Mouse (Mus musculus): Measurements from ENCODE around the gene Jade1.

Jade1 gene

GRCm38 (mm10) chr3:41574720-41575435 is 19.3 kb downstream of the Jade1 start:
- DNase-seq (ENCODE audit: low read depth in 2 of 2, low spot score in 2 of 2), result no peak

DNA sequence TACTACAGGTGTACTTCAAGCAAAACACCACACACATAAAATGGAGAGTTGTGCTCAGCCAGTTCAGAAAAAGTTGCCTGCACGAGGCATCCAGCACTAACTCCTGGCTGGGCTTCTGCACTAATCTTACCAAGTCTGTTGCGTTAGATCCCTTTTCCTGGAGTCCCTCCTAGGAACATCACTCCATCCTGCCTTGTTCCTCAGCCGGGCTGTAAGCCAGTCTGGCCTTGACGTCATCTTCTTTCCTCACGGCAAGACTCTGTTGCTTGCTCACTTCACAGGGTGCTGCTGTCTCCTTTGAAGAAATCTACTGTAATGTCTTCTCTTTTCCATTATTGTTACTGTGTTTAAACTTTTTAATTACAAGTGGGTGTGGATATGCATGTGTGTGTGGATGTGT is 20.4 kb downstream of the Jade1 start:
- DNase-seq (ENCODE audit: low read depth in 2 of 2, low spot score in 2 of 2), result no peak

DNA sequence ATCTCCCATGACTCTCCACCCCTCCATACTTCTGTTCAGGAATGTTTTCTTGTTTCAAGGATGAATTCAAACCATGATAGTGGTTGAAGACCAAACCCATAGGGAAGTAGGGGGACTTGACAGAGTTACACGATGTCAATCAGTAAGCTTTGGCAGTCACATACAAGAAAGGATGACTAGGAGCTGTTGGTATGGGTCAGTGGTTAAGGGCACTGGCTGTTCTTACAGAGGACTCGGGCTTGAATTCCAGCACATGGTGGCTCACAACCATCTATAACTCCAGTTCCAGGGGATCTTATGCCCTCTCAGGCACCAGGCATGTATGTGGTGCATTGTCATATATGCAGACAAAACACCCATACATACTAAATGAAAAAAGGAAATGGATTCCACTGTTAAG is 21.7 kb downstream of the Jade1 start:
- no peak for DNase-seq (ENCODE audit: low read depth in 2 of 2, low spot score in 2 of 2)

DNA sequence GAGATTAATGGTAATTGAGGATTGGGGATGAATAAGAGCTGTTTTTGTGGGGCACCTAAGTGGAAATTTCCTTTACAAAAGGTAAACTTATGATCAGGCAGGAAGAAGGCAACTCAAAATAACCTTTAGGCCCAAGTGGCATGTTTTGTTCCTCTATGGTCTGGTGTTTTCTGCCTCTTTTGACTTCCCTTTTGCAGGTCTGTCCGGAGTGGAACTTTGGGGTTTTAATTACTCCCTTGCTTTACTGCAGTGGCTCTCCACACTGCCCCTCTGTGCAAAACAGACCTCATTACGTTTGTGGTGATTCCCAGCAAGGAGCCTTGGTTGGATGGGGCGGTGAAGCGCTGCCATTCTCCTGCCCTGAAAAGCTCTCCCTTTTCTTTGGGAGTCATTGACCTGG is 24.3 kb downstream of the Jade1 start:
- DNase-seq (ENCODE audit: low read depth in 2 of 2, low spot score in 2 of 2), result no peak

DNA sequence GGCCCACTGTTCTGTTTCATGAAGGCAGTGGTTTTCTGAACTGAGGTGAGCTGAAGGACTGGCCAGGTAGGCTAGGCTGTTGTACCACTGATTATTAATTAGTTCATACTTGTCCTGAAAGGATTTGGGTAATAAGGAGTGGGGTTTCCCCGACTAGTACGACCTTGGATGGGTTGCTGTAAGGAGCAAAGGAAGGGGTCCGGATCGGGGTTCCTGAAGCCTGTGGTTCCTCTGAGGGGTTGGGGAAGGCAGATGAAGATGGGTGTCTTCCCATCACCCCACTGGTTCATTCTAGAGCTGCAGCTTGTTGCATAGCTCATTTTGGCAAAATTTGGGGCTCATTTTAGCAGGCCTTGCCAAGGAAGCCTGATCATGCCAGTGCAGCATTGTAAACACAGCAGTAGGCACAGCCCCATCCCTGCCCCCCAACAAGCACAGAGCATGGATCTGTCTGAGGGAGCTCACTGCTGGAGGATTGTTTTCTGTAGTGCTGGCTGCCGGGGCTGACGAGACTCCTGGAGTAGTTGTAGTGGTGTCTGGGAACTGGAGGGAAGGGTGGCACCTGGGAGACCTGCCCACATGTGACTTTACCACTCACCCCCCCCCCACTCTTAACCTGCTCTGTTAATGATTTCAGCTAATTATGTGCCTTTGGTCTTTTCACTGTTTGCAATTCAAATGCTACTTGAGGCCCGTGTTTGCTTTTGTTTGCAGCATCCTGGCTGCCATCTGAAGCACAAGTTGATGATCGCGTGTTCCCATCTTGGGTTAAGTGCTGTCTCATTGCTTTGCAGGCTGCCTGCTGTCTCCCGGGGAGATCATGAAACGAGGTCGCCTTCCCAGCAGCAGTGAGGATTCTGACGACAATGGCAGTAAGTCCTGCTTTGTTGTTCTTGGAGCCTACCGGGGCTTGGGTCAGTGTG is 25.1 kb downstream of the Jade1 start:
- DNase-seq (ENCODE audit: low read depth in 2 of 2, low spot score in 2 of 2), result no peak

DNA sequence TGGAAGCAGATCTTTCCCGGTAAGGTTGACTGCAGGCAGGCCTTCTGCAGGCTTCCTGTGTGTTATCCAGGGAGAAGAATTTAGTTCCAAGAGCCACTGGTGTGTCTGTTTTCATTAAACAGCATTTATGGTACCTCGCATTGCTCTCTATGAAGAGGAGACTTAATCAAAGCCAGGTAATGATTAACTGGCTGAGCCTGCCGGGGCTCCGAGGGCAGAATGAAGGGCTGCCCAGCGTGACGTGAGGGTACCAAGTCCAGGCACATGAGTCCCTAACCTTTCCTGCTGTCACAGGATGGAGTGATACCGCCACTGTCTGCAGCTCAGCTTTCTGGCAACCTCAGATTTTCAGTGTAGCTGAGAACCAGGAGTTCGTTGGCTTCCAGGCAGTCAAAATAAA is 25.9 kb downstream of the Jade1 start:
- no peak for DNase-seq (ENCODE audit: low read depth in 2 of 2, low spot score in 2 of 2)

DNA sequence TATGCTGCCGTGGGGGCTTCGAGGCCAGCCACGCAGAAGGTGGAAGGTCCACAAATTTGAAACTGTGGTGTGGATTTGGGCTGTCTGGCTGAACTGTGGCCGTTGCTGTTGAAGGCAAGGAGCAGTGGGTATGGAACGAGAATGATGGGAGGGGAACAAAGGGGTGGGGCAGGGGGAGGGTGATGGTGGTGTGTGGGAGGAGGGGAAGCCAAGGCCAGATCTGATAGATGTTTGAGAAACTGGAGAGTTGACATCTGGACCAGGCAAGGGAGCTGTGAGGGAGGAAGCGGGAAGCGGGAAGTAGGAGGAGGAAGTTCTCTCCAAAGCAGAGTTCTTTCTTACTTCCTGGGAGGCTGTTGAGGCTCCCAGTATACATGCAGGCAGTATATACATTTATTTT is 26.7 kb downstream of the Jade1 start:
- no peak for DNase-seq (ENCODE audit: low read depth in 2 of 2, low spot score in 2 of 2)

- DNase-seq (ENCODE audit: low read depth in 2 of 2, low spot score in 2 of 2), result no peak
These were observed 27.6 kb downstream of the Jade1 start for GRCm38 (mm10) chr3:41583092-41583491.

DNA sequence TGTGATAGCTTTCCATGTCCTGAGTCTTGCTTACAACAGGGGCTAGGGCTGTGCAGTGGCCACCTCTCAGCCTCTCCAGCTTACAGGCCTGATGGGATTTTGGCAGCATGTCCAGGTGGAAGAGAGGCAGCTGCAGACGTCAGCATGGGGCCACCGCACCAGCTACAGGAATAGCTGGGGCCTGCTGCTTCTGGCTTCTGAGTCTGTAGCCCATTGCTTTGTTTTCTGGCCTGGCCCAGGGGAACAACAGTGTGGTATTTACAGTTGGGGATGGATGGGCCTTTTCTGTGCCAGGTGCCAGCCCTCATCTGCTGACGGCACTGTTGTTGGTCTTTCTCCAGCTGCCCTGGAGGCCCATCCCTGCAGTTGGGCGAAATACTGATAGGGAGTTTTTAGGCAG is 28.1 kb downstream of the Jade1 start:
- no peak for DNase-seq (ENCODE audit: low read depth in 2 of 2, low spot score in 2 of 2)

DNA sequence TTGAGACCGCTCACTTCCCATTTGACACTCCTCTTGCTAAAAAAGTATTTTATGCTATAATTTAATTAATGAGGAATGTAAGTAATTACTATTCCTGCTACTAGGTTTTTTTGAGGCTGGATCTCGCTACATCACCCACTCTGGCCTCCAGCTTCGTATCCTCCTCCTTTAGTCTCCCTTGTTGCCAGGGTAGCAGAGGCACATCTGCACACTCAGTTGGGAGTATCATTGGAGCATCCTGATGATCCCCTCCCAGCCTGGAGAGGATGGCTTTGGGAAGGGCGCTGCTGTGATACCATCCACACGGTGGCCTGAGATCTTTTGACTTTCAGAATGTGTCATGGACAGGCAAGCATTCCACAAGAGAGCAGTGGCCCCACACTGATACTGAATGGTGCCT is 30.0 kb downstream of the Jade1 start:
- no peak for DNase-seq (ENCODE audit: low read depth in 2 of 2, low spot score in 2 of 2)

DNA sequence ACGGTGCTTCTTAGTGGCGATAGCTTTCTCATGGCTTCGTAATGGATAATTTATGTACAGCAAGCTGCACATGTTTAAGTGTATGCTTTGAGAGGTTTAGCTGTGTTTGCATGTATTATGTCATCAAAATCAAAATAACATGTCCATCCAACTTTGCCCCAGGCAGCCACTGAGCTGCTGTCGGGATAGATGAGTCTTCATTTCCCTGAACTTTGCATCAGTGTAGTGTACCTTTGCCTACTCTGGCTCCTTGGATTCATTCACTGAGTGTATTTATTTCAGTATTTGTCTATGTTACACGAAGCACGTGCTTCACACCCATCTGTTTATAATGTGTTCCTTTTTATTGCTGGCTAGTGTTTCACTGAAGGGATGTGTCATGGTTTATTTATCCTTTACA is 30.8 kb downstream of the Jade1 start:
- no peak for DNase-seq (ENCODE audit: low read depth in 2 of 2, low spot score in 2 of 2)

- no peak for DNase-seq (ENCODE audit: low read depth in 2 of 2, low spot score in 2 of 2)
These were observed 31.4 kb downstream of the Jade1 start for GRCm38 (mm10) chr3:41586917-41587316.

DNA sequence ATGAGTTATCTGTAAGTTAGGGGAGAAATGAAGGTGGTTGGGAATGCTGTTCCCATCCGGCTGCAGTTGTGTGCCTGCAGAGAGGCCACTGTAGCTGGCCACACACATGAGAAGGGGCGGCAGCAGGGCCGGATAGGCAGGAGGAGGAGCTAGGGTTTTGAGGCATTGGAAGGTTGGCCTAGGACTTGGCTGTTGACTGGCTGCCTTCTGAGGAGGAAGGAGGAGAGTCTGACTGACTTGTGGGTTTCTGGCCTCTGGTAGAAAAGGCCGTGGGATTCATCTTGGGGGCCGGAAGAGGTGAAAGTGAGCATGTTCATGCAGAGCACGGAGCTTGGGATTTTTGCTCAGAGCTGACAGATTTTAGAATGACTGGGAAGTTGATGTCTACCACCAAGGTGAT is 32.1 kb downstream of the Jade1 start:
- peak; percentile 42 to 44 for DNase-seq (ENCODE audit: low read depth in 2 of 2, low spot score in 2 of 2)

- no peak for DNase-seq (ENCODE audit: low read depth in 2 of 2, low spot score in 2 of 2)
These were observed 33.0 kb downstream of the Jade1 start for GRCm38 (mm10) chr3:41588495-41588894.

GRCm38 (mm10) chr3:41589246-41589914 is 33.8 kb downstream of the Jade1 start:
- DNase-seq (ENCODE audit: low read depth in 2 of 2, low spot score in 2 of 2), result no peak

DNA sequence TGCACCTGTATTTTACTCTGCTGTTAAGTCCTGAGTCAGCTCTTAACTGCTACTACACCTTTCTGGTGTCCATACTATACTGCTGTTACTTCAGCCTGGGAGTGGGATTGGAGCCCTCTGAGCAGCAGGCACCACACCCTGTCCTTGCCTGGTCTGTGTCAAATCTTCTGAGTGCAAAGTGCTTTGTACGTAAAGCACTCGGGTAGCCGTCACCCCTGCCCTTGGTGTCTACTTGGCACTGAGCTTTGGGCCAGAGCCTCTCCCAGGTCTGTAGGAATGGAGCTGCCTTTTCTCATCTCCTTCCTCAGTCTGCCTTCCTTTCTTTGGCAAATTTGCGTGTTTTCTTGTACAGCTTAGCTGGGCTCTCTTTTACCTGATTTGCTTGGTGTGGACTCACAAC is 34.5 kb downstream of the Jade1 start:
- no peak for DNase-seq (ENCODE audit: low read depth in 2 of 2, low spot score in 2 of 2)

- no peak for DNase-seq (ENCODE audit: low read depth in 2 of 2, low spot score in 2 of 2)
These were observed 35.4 kb downstream of the Jade1 start for GRCm38 (mm10) chr3:41590695-41591559.

- DNase-seq (ENCODE audit: low read depth in 2 of 2, low spot score in 2 of 2), result no peak
These were observed 36.2 kb downstream of the Jade1 start for GRCm38 (mm10) chr3:41591651-41592170.

- DNase-seq (ENCODE audit: low read depth in 2 of 2, low spot score in 2 of 2), result no peak
These were observed 37.3 kb downstream of the Jade1 start for GRCm38 (mm10) chr3:41592805-41593204.

- no peak for DNase-seq (ENCODE audit: low read depth in 2 of 2, low spot score in 2 of 2)
These were observed 38.8 kb downstream of the Jade1 start for GRCm38 (mm10) chr3:41594097-41594879.
